ENCODE assay signal across 13 mouse cellular contexts in genomic region chr15:10711231-10711630, GRCm38 (mm10). TPM values are rescaled to one million over a fixed set of nuclear protein-coding genes. Genes with fewer than 3 reads are reported as not detected.
A peak's percentile ranks its signal among the peaks of the same experiment; 100 is the strongest.
DNase-seq lines count a peak whose midpoint lies in the region; ATAC-seq lines count a peak whose summit lies in the region.
"Had no signal": no experiment of that assay in that cellular context is flagged by ENCODE, and none has a peak within 500 bp of the region (broad histone marks: within the 10 kb centered on the region; RNA-seq: fewer than 3 reads in every experiment).

No protein-coding gene starts in this region.

- no peak for DNase-seq in lung, postnatal 14 days
- DNase-seq in embryonic facial prominence, embryonic 11.5 days (ENCODE audit: low spot score), result no peak
- no peak for DNase-seq in retina, embryonic 14.5 days (ENCODE audit: low spot score)
- no peak for DNase-seq in cerebellum, adult 8-10 months
- DNase-seq: adrenal gland, postnatal 36 days; kidney, postnatal 36 days; liver, embryonic 13.5 days; thymus, postnatal 4 days had no signal

- 64% methylated on average over 6 of the region's 6 CpGs for WGBS in lung, embryonic 15.5 days
- 64% methylated on average over 6 of the region's 6 CpGs for WGBS in embryonic facial prominence, embryonic 11.5 days
- 44% methylated on average over 6 of the region's 6 CpGs for WGBS in forebrain, embryonic 13.5 days
- WGBS in midbrain, embryonic 12.5 days, result 52% methylated on average over 6 of the region's 6 CpGs

- H3K9me3 ChIP-seq in lung, embryonic 15.5 days, result no peaks in the 10 kb centered on the region
- H3K9me3 ChIP-seq in embryonic facial prominence, embryonic 11.5 days (replicated peaks; ENCODE audit: control insufficient read depth, low read length), result no peaks in the 10 kb centered on the region
- H3K9me3 ChIP-seq in forebrain, embryonic 13.5 days (replicated peaks), result no peaks in the 10 kb centered on the region; the same call in 1 of the 2 replicates
- H3K9me3 ChIP-seq in midbrain, embryonic 12.5 days, result no peaks in the 10 kb centered on the region
- H3K9me3 ChIP-seq: heart, embryonic 15.5 days; liver, embryonic 13.5 days had no signal

- H3K36me3 ChIP-seq in lung, embryonic 15.5 days, result peaks cover 18% of the 10 kb centered on the region
- peaks cover 2% of the 10 kb centered on the region for H3K36me3 ChIP-seq in embryonic facial prominence, embryonic 11.5 days (replicated peaks; ENCODE audit: control insufficient read depth, insufficient read depth, low read depth, low read length)
- H3K36me3 ChIP-seq in forebrain, embryonic 13.5 days (ENCODE audit: poor library complexity, severe bottlenecking), result peaks cover 15% of the 10 kb centered on the region
- peaks cover 18% of the 10 kb centered on the region; the same call in 1 of the 2 replicates for H3K36me3 ChIP-seq in midbrain, embryonic 12.5 days
- H3K36me3 ChIP-seq: heart, embryonic 15.5 days; liver, embryonic 13.5 days had no signal

- H3K27me3 ChIP-seq in lung, embryonic 15.5 days, result no peaks in the 10 kb centered on the region
- H3K27me3 ChIP-seq in embryonic facial prominence, embryonic 11.5 days (ENCODE audit: control insufficient read depth, insufficient read depth, low read length), result no peaks in the 10 kb centered on the region
- peaks cover 3% of the 10 kb centered on the region; the same call in 1 of the 2 replicates for H3K27me3 ChIP-seq in forebrain, embryonic 13.5 days
- no peaks in the 10 kb centered on the region for H3K27me3 ChIP-seq in midbrain, embryonic 12.5 days
- H3K27me3 ChIP-seq: megakaryocyte, embryonic 14.5 days had no signal

- H3K27ac ChIP-seq in lung, embryonic 15.5 days, result no peak overlapping the region
- no peak overlapping the region for H3K27ac ChIP-seq in embryonic facial prominence, embryonic 11.5 days (replicated peaks; ENCODE audit: low read depth, low read length)
- no peak overlapping the region for H3K27ac ChIP-seq in forebrain, embryonic 13.5 days
- H3K27ac ChIP-seq in midbrain, embryonic 12.5 days (replicated peaks), result no peak overlapping the region; the same call in 1 of the 2 replicates
- H3K27ac ChIP-seq: heart, embryonic 15.5 days; liver, embryonic 13.5 days had no signal

- peak overlapping the region; percentile 87 for H3K4me2 ChIP-seq in lung, embryonic 15.5 days
- 0 out of 2 replicates have a peak overlapping the region, but pooled peaks have one; percentile 5 for H3K4me2 ChIP-seq in embryonic facial prominence, embryonic 11.5 days (ENCODE audit: low read depth, low read length)
- peak overlapping the region; percentile 67 for H3K4me2 ChIP-seq in forebrain, embryonic 13.5 days
- peak overlapping the region; percentile 86 for H3K4me2 ChIP-seq in midbrain, embryonic 12.5 days (replicated peaks)
- H3K4me2 ChIP-seq: heart, embryonic 15.5 days; liver, embryonic 13.5 days had no signal

- peaks cover 20% of the 10 kb centered on the region; the same call in 1 of the 2 replicates for H3K4me1 ChIP-seq in lung, embryonic 15.5 days
- H3K4me1 ChIP-seq in embryonic facial prominence, embryonic 11.5 days (ENCODE audit: control insufficient read depth, insufficient read depth, low read length), result 0 out of 2 replicates have a peak, but pooled peaks cover 2% of the 10 kb centered on the region
- peaks cover 36% of the 10 kb centered on the region for H3K4me1 ChIP-seq in forebrain, embryonic 13.5 days
- H3K4me1 ChIP-seq in midbrain, embryonic 12.5 days, result peaks cover 31% of the 10 kb centered on the region

- H3K4me3 ChIP-seq in lung, embryonic 15.5 days, result no peak overlapping the region; the same call in 1 of the 2 replicates
- H3K4me3 ChIP-seq in embryonic facial prominence, embryonic 11.5 days (ENCODE audit: low read depth, low read length), result no peak overlapping the region
- H3K4me3 ChIP-seq in forebrain, embryonic 13.5 days, result peak overlapping the region; percentile 73
- no peak overlapping the region for H3K4me3 ChIP-seq in midbrain, embryonic 12.5 days
- H3K4me3 ChIP-seq: heart, embryonic 15.5 days; liver, embryonic 13.5 days; megakaryocyte, embryonic 14.5 days had no signal

- no peak for ATAC-seq in lung, embryonic 15.5 days (ENCODE audit: borderline replicate concordance, extremely low read depth, low FRiP score, low TSS enrichment)
- ATAC-seq in embryonic facial prominence, embryonic 11.5 days (replicated peaks; ENCODE audit: insufficient number of reproducible peaks, low FRiP score, low TSS enrichment, low read depth), result no peak
- no peak for ATAC-seq in forebrain, embryonic 13.5 days
- no peak for ATAC-seq in midbrain, embryonic 12.5 days (ENCODE audit: low FRiP score, low read depth)

- H3K9ac ChIP-seq in lung, embryonic 15.5 days, result no peak overlapping the region
- H3K9ac ChIP-seq in embryonic facial prominence, embryonic 11.5 days (replicated peaks; ENCODE audit: low read length), result no peak overlapping the region
- H3K9ac ChIP-seq in forebrain, embryonic 13.5 days, result no peak overlapping the region
- no peak overlapping the region for H3K9ac ChIP-seq in midbrain, embryonic 12.5 days (replicated peaks)
- H3K9ac ChIP-seq: heart, embryonic 15.5 days; liver, embryonic 13.5 days had no signal

RNA-seq across cellular contexts. Expression of gene Rai14, which starts 3.2 kb away (rescaled TPM):
- polyA plus RNA-seq in lung, embryonic 15.5 days (2015; fragmentation: Nextera tagmentation; extraction: Ambion mirVana), result 60.5 and 69.9 TPM in 2 replicates
- 76.4 and 92.0 TPM in 2 replicates for polyA plus RNA-seq in embryonic facial prominence, embryonic 11.5 days (2014; fragmentation: Nextera tagmentation; extraction: Ambion mirVana)
- 37.9 and 43.7 TPM in 2 replicates for polyA plus RNA-seq in forebrain, embryonic 13.5 days (2015; fragmentation: Nextera tagmentation; extraction: Ambion mirVana)
- 68.8 and 81.3 TPM in 2 replicates for polyA plus RNA-seq in midbrain, embryonic 12.5 days (2016; fragmentation: Nextera tagmentation; extraction: Ambion mirVana)

Comparison
In these comparisons a context has a peak if more than half of its experiments do, and no peak if none do; other contexts are left out.
1. H3K4me2 ChIP-seq: peak in every context shown above with its lines; median percentile 87 in lung, embryonic 15.5 days; 86 in midbrain, embryonic 12.5 days; 67 in forebrain, embryonic 13.5 days; 5 in embryonic facial prominence, embryonic 11.5 days.